Mouse (Mus musculus) embryonic fibroblast, embryonic 13.5 days (primary cell): ENCODE measurements at regions not wholly inside any gene's neighbourhood (a gene's known extent, or its start where the extent isn't known, plus 50 kb on each side); places are given as distances from the start of the nearest gene placed in this dataset.

Experiments
- CTCF ChIP-seq: IDR thresholded peaks from 2 replicates; pipeline ENCODE4 v1.5.1; 2011; ENCODE audit warnings: mild to moderate bottlenecking, control low read depth, low read length, moderate library complexity, borderline replicate concordance; ENCODE audit not compliant: insufficient read depth
- POLR2A ChIP-seq: IDR thresholded peaks from 2 replicates; pipeline ENCODE4 v1.6.1; 2011; ENCODE audit warnings: low read depth, mild to moderate bottlenecking, control low read depth, low read length, moderate library complexity

DNA sequence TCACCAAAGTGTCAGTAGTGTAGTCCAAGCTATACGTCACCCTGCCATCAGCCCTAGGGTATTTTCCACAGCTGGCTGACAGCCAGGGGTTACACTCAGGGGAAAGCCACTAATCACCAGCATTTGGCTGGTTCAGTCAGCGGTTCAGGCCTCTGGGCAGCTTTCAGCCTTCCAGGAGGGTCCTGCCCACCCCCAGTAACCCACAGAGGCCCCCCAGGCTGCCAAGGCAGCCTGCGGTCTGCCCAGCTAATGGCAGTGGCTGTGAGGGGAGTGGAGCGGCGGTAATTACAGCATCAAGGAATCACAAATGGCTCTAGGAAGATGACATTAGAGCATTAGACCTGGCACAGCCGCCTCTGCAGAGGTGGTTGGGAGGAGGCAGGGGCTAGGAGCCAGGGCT is 379.7 kb downstream of the H2al1j start:
- TF ChIP-seq POLR2A, result no peak
- no peak for TF ChIP-seq CTCF
